Mouse (Mus musculus) regulatory T cell (primary cell): ENCODE results near the gene Reps1.

Experiments used
- in situ Hi-C: fragments of 300-600 bp; cut with MboI, MseI; formaldehyde crosslinking; loops from one replicate; pipeline ENCODE4 v1.15.1; 2025; ENCODE audit warnings: high pct_unique_total_duplicates

Gene Reps1

GRCm38 (mm10) chr10:18055696-18056390 is at the start of gene Reps1:
Gene Reps1 (plus strand): TSS chr10:18055861.
- in situ Hi-C loops: loop anchor here (5.0 to 10.0 kb wide), 2 partner anchors 131 to 321 kb away; no protein-coding TSS in a partner anchor

DNA sequence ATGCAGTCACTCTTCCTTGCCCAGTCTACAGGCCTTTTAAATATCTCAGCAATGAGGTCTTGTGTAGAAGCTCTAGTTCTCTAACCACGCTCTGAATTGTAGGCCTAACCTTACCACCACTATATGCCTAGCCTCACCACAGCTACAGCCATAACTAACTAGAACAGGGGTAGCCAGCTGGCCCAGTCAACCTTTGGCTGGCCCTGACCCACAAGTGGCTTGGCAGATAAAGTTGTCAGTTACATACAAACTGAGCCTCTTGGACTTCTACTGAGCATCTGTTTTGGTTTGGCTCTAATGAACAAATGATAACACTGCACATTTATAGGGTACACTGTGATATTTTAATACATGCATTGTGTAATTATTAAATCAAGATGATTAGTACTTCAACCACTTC is 48.9 kb upstream of the Reps1 start:
- in situ Hi-C loops: loop anchor here (10.0 kb wide), 1 partner anchor 968 kb away; no protein-coding TSS in a partner anchor

DNA sequence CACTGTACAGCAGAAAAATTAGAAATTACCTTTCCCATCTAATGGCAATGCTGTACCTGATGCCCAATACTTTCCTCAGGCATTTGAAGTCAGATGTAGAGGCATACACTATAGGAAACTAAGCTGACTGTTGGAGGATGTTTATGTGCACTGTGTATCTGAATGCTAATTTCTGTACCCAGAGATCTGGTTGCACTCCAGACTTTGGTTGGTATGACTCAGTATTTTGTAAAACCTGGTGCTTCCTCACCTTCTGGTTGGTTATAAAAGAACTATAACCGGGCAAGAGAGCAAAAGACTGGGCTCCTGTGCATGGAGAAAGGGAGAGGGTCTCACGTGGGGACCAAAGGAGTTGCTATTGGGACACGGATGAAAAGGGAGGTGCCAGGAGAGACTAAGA is 48.4 kb upstream of the Reps1 start:
- in situ Hi-C loops: loop anchor here (10.0 kb wide), 1 partner anchor 968 kb away; no protein-coding TSS in a partner anchor

DNA sequence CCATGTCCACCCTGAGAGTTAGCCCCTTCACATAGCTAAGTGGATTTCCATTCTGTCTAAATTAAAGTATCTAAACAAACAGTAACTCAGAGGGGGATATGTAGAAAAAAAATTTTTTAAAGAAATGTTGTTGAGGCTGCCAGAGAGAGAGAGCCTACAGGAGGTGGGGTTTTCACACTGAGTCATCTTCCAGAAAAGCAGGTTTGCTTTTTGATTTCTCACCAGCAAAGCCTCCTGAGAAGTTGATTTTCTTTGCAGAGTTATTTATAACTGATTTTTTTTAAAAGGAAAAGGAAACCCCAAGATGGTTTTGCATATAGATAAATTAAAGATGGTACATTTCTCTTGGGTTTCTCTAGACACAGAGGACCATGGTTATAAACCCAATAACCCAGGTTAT is 47.5 kb upstream of the Reps1 start:
- in situ Hi-C loops: loop anchor here (10.0 kb wide), 1 partner anchor 967 kb away; no protein-coding TSS in a partner anchor

DNA sequence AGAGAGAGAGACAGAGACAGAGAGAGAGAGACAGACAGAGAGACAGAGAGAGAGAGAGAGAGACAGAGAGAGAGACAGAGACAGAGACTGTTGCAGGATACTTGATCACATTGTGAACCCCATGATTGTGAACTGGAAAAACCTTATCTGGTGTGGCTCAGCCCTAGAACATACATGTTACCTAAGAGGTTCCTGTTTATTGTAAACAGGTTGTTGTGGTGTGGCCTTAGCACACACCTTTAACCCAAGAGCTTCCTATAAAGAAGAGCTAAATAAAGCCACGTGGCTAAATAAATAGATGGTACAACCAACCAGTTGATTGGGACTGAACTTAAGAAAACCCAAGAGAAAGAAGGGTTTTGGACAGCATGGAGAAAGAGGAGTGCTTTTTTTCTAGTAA is 45.9 kb upstream of the Reps1 start:
- in situ Hi-C loops: loop anchor here (10.0 kb wide), 1 partner anchor 965 kb away; no protein-coding TSS in a partner anchor

DNA sequence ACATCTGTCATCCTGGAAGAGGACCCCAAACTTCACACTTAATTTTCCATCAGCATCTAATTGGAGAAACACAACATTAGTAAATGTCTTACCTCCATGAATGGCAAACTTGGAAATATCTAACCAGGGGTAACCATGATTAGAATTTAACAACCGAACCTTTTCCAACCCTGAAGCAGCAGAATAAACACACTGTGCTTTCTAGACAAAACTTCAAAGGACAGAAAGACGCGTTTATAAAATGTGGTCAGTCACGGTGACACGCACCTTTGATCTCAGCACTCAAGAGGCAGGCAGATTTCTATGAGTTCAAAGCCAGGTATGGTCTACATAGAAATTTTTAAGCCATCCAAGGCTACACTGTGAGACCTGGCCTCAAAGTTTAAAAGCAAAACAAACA is 43.9 kb upstream of the Reps1 start:
- in situ Hi-C loops: no loop called here

DNA sequence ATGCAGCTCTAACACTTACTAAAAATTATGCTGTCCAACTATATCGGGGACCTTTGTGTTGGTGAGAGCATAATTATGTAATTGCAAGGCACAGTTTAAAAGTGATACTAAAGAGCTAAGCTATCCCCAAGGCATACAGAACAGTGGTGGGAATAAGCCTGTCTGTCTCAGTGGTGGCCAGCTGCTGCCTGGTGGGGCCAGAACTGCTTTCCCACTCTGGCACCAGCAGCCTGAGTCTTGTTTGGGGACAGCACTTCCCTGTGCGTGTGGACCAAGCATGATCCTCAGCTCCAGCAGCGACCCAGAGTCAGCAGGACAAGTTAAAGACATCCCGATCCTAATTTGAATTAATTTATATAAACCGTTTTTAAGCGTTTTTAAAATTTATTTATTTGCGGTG is 35.2 kb upstream of the Reps1 start:
- in situ Hi-C loops: no loop called here

DNA sequence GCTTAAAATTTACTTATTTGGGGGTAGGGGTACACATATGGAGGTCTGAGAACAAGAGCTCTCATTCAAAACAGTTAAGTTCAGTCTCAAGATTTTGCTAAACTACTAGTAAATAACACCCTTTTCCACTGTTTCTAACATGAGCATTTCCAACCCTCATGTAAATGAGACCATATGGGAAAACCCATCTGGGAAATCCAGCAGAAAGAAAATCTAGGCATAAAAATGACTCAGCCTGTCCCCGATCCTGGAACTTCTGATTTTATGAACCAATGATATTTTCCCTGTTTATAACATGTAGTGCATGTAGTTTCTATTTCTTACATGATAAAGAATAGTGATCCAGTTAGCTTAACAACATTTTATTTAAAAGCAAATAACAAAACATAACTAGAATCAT is 34.8 kb upstream of the Reps1 start:
- in situ Hi-C loops: no loop called here

DNA sequence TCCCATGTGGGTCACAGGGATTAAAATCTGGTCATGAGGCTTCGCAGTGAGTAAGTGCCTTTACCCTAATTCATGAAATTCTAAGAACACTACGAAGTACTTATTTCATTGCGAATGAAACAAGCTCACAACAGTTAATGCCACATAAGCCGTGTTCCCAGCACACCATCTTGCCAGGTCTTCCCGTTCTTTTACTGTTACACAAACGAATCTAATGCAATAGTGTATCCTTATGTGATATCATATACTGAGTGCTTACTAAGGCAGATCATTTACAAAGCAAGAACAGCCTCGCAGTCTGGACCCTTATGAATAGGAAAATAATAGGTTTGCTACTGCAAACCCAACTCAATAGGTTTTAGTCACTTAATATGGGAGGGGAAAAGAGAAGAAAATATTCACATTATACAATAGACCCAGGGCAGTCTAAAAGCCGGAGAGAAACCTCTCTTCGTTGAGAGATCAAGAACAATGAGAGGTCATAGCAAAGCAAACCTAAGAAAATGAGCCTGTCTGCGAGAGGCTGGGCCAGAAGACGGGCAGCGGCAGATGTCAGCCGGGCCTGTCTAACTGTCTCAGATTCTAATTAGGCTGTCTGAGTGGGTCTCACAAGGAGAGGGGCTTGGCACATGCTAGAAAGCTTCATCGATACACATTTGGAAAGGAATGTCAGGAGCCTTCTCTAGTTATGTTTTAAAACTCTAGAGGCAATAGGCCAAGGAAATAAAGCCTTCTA is 33.9 kb upstream of the Reps1 start:
- in situ Hi-C loops: no loop called here

- in situ Hi-C loops: no loop called here
Measured at GRCm38 (mm10) chr10:18022312-18022711, 33.3 kb upstream of the Reps1 start.

DNA sequence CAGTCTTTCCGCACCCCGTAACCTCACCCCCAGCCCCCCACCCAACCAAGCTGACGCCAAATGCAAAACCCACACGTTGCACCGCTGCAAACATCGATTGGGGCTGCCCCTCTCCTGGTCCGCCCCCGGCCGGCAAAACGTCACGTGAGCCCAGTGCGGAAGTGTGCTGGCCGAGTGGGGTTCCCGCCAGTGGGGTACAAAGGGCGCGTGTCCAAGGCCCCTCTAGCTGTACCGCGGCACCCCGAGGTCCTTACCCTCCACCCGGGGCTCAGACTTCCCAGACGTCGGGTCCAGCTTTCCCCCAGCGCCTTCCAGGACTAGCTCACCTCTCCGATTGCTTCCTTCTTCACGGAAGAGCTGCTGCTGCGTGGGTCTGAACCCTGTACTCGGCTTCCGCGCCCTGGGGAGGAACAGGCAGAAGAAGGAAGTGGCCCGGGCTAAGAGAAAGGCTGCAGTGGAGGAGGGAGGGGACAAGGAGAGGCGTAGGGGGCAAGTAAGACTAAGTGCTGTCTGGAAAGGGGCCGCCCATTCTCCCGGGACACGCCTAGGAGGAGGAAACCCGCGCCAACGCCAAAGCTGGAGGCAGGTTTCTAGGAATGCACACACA is 32.8 kb upstream of the Reps1 start, which contains the start of gene Abracl:
Gene Abracl (minus strand): TSS at position 548 of the 607 bp plus-strand sequence.
- in situ Hi-C loops: no loop called here

GRCm38 (mm10) chr10:18034408-18034807 is 21.3 kb upstream of the Reps1 start:
- in situ Hi-C loops: no loop called here

GRCm38 (mm10) chr10:18036849-18037248 is 18.8 kb upstream of the Reps1 start:
- in situ Hi-C loops: no loop called here

- in situ Hi-C loops: no loop called here
Measured at GRCm38 (mm10) chr10:18046380-18046779, 9.3 kb upstream of the Reps1 start.

- in situ Hi-C loops: no loop called here
Measured at GRCm38 (mm10) chr10:18047380-18048146, 8.1 kb upstream of the Reps1 start.

- in situ Hi-C loops: loop anchor here (5.0 to 10.0 kb wide), 2 partner anchors 132 to 320 kb away; no protein-coding TSS in a partner anchor
Measured at GRCm38 (mm10) chr10:18055009-18055695, 509 bp upstream of the Reps1 start.

DNA sequence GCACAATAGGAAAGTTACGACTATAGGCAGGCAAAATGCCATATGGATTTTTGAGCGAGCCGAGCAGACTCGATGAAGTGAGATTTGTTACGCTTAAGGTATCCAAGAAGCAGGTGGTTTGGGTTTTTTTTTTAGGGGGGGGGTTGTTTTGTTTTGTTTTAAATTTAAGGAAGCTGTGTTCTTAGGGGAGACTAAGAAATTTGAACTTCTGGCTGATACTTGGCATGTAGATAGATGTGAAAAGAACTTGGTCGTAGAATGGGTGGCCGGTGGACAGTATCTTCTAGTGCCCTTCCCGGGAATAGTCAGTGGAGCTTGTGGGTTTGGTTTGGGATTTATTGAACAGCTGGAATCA is 707 bp downstream of the Reps1 start:
- in situ Hi-C loops: loop anchor here (5.0 to 10.0 kb wide), 2 partner anchors 131 to 322 kb away; no protein-coding TSS in a partner anchor

DNA sequence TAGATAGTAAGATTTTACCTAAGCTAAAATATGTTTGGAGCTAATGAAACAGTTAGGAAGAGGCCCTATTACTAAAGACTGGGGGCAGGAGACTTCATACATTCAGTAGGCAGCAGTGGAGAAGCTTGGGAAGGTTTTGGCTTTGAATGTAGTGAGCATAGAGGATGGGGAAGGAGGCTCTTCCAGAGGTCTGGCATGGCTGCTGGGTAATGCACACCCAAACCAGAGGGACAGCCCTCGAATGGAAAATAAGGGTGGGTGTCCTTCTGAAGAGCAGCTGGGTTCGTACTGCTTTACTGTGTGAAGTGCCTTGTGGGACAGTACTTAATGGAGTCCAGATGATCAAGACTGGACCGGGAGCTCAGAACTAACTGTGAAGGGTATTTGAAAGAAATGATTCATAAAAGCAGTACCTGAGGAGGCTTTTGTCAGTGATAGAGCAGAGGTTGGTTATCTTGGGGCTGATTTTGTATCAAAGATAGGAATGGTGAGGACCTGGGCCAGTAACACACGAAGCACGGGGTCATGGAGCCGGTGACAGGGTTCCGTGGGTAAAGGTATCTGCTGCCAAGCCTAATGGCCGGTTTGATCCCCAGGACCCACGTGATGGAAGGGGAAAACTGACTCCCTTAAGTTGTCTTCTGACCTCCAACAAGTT is 3.1 kb downstream of the Reps1 start:
- in situ Hi-C loops: loop anchor here (5.0 to 10.0 kb wide), 2 partner anchors 128 to 324 kb away; no protein-coding TSS in a partner anchor

DNA sequence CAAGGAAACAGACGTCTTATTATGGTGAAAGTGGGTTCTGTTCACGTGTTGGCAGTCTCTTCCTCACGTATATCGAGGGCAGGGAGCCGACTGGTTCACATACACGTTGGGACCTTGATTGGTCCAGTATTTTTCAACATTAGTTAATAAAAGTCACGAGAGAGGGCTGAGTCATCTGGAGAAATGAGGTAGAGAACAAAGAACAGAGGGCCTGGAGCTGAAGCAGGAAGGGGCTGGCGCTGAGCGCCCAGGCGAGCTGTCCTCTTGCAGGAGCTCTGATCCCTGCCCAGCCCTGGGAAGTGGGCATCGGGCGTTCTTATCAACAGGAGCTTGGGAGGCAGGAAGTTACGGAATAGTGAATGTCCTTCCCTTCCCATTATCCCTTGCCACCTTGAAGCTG is 4.1 kb downstream of the Reps1 start:
- in situ Hi-C loops: loop anchor here (5.0 to 10.0 kb wide), 2 partner anchors 127 to 325 kb away; no protein-coding TSS in a partner anchor

DNA sequence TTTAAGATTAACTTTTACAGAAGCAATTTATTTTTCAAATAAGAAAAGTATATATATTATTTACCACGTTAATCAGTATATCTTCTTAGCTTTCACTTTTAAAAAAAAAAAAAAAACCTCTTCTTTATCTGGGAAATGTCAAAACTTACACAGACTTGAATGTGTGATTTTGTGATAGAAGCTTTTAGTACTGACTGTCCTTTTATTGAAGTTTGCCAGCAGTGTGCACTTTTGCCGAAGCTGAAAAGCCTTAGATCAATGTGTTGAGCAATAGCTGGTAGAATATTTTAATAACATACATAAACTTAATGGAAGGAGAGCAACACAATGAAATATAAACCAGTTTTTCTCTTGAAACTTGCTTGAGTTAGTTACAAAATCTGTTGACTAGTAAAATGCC is 5.1 kb downstream of the Reps1 start:
- in situ Hi-C loops: no loop called here
